Comparison of ENCODE assay signal across 8 mouse cellular contexts in genomic region chr17:84182311-84183271, GRCm38 (mm10). TPM values are rescaled to one million over a fixed set of nuclear protein-coding genes. Genes with fewer than 3 reads are reported as not detected.
A peak's percentile ranks its signal among the peaks of the same experiment; 100 is the strongest.
DNase-seq lines count a peak whose midpoint lies in the region; ATAC-seq lines count a peak whose summit lies in the region.

No protein-coding gene starts in this region.

- peak; percentile 21; the same call in 1 of the 2 replicates for ATAC-seq in embryonic facial prominence, embryonic 11.5 days (replicated peaks; ENCODE audit: insufficient number of reproducible peaks, low FRiP score, low TSS enrichment, low read depth)
- ATAC-seq in limb, embryonic 15.5 days (ENCODE audit: insufficient number of reproducible peaks, low FRiP score, low TSS enrichment, low read depth), result no peak

- DNase-seq in right cerebral cortex, postnatal 10 days (ENCODE audit: low spot score in 2 of 2), result peak; percentile 33 to 42
- DNase-seq in right cerebral cortex, postnatal 25 days, result no peak
- peak; percentile 92 for DNase-seq in embryonic facial prominence, embryonic 11.5 days (ENCODE audit: low spot score)
- peak; percentile 50 to 54 for DNase-seq in heart, postnatal 36 days
- DNase-seq in natural killer cell, adult 2 months (ENCODE audit: low spot score in 2 of 2), result peak; percentile 50 to 52
- DNase-seq in frontal cortex, postnatal 36 days (ENCODE audit: low spot score in 2 of 2), result no peak
- DNase-seq in left cerebral cortex, postnatal 36 days (ENCODE audit: low spot score in 2 of 2), result no peak

- no peaks in the 10 kb centered on the region for H3K27me3 ChIP-seq in embryonic facial prominence, embryonic 11.5 days (ENCODE audit: control insufficient read depth, insufficient read depth, low read length)
- H3K27me3 ChIP-seq in limb, embryonic 15.5 days, result no peaks in the 10 kb centered on the region

- intact Hi-C loops in heart, postnatal 36 days (cut with DNase I), result loop anchor here (2.0 kb wide), 1 partner anchor 68 kb away; no protein-coding TSS in a partner anchor
- intact Hi-C loops in left cerebral cortex, postnatal 36 days (cut with DNase I), result loop anchor here (5.0 kb wide), 1 partner anchor 35 kb away; no protein-coding TSS in a partner anchor

- H3K4me2 ChIP-seq in embryonic facial prominence, embryonic 11.5 days (ENCODE audit: low read depth, low read length), result peak overlapping the region; percentile 60
- H3K4me2 ChIP-seq in limb, embryonic 15.5 days, result peak overlapping the region; percentile 50

- peak overlapping the region; percentile 62 for H3K9ac ChIP-seq in embryonic facial prominence, embryonic 11.5 days (replicated peaks; ENCODE audit: low read length)
- 0 out of 2 replicates have a peak overlapping the region, but pooled peaks have one; percentile 8 for H3K9ac ChIP-seq in limb, embryonic 15.5 days

- 19% methylated on average over 16 of the region's 16 CpGs for WGBS in embryonic facial prominence, embryonic 11.5 days
- 12% methylated on average over 15 of the region's 16 CpGs for WGBS in limb, embryonic 15.5 days

- peak overlapping the region; percentile 26 for H3K4me3 ChIP-seq in embryonic facial prominence, embryonic 11.5 days (ENCODE audit: low read depth, low read length)
- peak overlapping the region; percentile 35 for H3K4me3 ChIP-seq in limb, embryonic 15.5 days

- H3K4me1 ChIP-seq in embryonic facial prominence, embryonic 11.5 days (ENCODE audit: control insufficient read depth, insufficient read depth, low read length), result peaks cover 14% of the 10 kb centered on the region
- peaks cover 51% of the 10 kb centered on the region for H3K4me1 ChIP-seq in limb, embryonic 15.5 days

- peaks cover 4% of the 10 kb centered on the region for H3K36me3 ChIP-seq in embryonic facial prominence, embryonic 11.5 days (replicated peaks; ENCODE audit: control insufficient read depth, insufficient read depth, low read depth, low read length)
- H3K36me3 ChIP-seq in limb, embryonic 15.5 days, result 0 out of 2 replicates have a peak, but pooled peaks cover 6% of the 10 kb centered on the region

- H3K27ac ChIP-seq in embryonic facial prominence, embryonic 11.5 days (replicated peaks; ENCODE audit: low read depth, low read length), result peak overlapping the region; percentile 83
- peak overlapping the region; percentile 88 for H3K27ac ChIP-seq in limb, embryonic 15.5 days

- H3K9me3 ChIP-seq in embryonic facial prominence, embryonic 11.5 days (replicated peaks; ENCODE audit: control insufficient read depth, low read length), result no peaks in the 10 kb centered on the region
- H3K9me3 ChIP-seq in limb, embryonic 15.5 days, result no peaks in the 10 kb centered on the region

RNA-seq across cellular contexts. Expression of gene Zfp36l2, which starts 5.2 kb away (rescaled TPM):
- 22.8 and 23.5 TPM in 2 replicates for polyA plus RNA-seq in embryonic facial prominence, embryonic 11.5 days (2014; fragmentation: Nextera tagmentation; extraction: Ambion mirVana)
- total RNA-seq in heart, postnatal 36 days (2021), result 10 to 100 TPM; 26.4 to 31.6 TPM
- polyA plus RNA-seq in limb, embryonic 15.5 days (2015; fragmentation: Nextera tagmentation; extraction: Ambion mirVana), result 19.5 and 22.5 TPM in 2 replicates
- total RNA-seq in left cerebral cortex, postnatal 36 days (2021), result 10 to 100 TPM; 23.9 to 28.3 TPM

Comparison
In these comparisons a context has a peak if more than half of its experiments do, and no peak if none do; other contexts are left out.
1. DNase-seq: peak in right cerebral cortex, postnatal 10 days (2 of 2), embryonic facial prominence, embryonic 11.5 days (single experiment), heart, postnatal 36 days (2 of 2) and natural killer cell, adult 2 months (2 of 2); none in right cerebral cortex, postnatal 25 days (single experiment), frontal cortex, postnatal 36 days (0 of 2) and left cerebral cortex, postnatal 36 days (0 of 2).